Mouse (Mus musculus): ENCODE results near the gene Dnaja3.

Gene Dnaja3

GRCm38 (mm10) chr16:4607818-4608531 is 31.8 kb upstream of the Dnaja3 start:
- peak; percentile 83 to 87 for DNase-seq

GRCm38 (mm10) chr16:4608532-4609059 is 31.2 kb upstream of the Dnaja3 start:
- DNase-seq, result peak in 1 of 2 experiments; percentile 52

GRCm38 (mm10) chr16:4611193-4611592 is 28.6 kb upstream of the Dnaja3 start:
- no peak for DNase-seq

- DNase-seq, result no peak
Observed at GRCm38 (mm10) chr16:4611676-4612075, 28.1 kb upstream of the Dnaja3 start.

- no peak for DNase-seq
Observed at GRCm38 (mm10) chr16:4613736-4614135, 26.1 kb upstream of the Dnaja3 start.

GRCm38 (mm10) chr16:4614639-4615038 is 25.1 kb upstream of the Dnaja3 start:
- DNase-seq, result no peak

GRCm38 (mm10) chr16:4615297-4615696 is 24.5 kb upstream of the Dnaja3 start:
- DNase-seq, result no peak

- DNase-seq, result no peak
Observed at GRCm38 (mm10) chr16:4616829-4617228, 23.0 kb upstream of the Dnaja3 start.

- no peak for DNase-seq
Observed at GRCm38 (mm10) chr16:4624074-4624473, 15.7 kb upstream of the Dnaja3 start.

- peak; percentile 91 to 94 for DNase-seq
Observed at GRCm38 (mm10) chr16:4624481-4625110, 15.2 kb upstream of the Dnaja3 start, which contains the start of gene Pam16. Gene Pam16 (minus strand): TSS chr16:4624988.

GRCm38 (mm10) chr16:4627105-4627504 is 12.7 kb upstream of the Dnaja3 start:
- DNase-seq, result no peak

- no peak for DNase-seq
Observed at GRCm38 (mm10) chr16:4628898-4629419, 10.8 kb upstream of the Dnaja3 start.

GRCm38 (mm10) chr16:4629950-4630349 is 9.8 kb upstream of the Dnaja3 start:
- DNase-seq, result peak; percentile 77 to 83

- DNase-seq, result peak; percentile 53 to 66
Observed at GRCm38 (mm10) chr16:4632050-4632449, 7.7 kb upstream of the Dnaja3 start.

- no peak for DNase-seq
Observed at GRCm38 (mm10) chr16:4633661-4634060, 6.1 kb upstream of the Dnaja3 start.

- no peak for DNase-seq
Observed at GRCm38 (mm10) chr16:4634681-4635080, 5.1 kb upstream of the Dnaja3 start.

- no peak for DNase-seq
Observed at GRCm38 (mm10) chr16:4635760-4636159, 4.0 kb upstream of the Dnaja3 start.

GRCm38 (mm10) chr16:4638891-4639390 is 848 bp upstream of the Dnaja3 start:
- no peak for DNase-seq

- peak; percentile 64 to 71 for DNase-seq
Observed at GRCm38 (mm10) chr16:4640267-4641005, 647 bp downstream of the Dnaja3 start.

- DNase-seq, result peak; percentile 70 to 80
Observed at GRCm38 (mm10) chr16:4641119-4641838, 1.5 kb downstream of the Dnaja3 start.

- peak; percentile 85 to 89 for DNase-seq
Observed at GRCm38 (mm10) chr16:4642190-4642589, 2.4 kb downstream of the Dnaja3 start.

- DNase-seq, result peak; percentile 58 to 75
Observed at GRCm38 (mm10) chr16:4642937-4643336, 3.1 kb downstream of the Dnaja3 start.

All from lung, adult 18-20 months (tissue).